Mouse (Mus musculus): ENCODE measurements around the gene Mrgprb1. TPM values are rescaled to one million over a fixed set of nuclear protein-coding genes. Genes with fewer than 3 reads are reported as not detected.
"Not testable (repeated sequence)": the region's sequence is repeated elsewhere in the genome, so short reads cannot be mapped to it uniquely, and the experiment has no call there.

Mrgprb1 gene
- 1.6 and 1.7 TPM in 2 replicates for polyA plus RNA-seq (2012; ENCODE audit: insufficient read depth, insufficient read length, missing spikeins)

DNA sequence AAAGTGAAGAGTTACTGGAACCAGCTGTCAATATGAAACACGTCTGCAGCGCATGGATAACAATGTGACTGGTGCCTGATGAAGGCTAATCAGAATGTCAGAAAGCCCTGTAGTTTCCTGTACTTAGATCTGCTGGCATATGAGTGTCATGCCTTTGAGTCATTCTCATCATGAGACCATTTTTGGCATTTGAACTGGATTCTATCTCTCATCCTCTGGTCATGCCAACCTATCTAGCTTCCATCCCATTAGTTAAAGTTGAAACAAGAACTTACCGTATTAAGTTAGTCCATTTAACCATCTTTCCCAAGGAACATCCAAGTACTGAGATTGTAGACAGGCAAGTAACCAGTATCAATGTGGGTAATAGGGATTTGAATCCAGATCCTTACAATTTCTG lies at the start of gene Mrgprb1:
Mrgprb1 (minus strand) TSS at position 101 of the 400 bp plus-strand sequence.
- no peaks in the 10 kb centered on the region for H3K4me1 ChIP-seq (ENCODE audit: control insufficient read depth, insufficient read depth, insufficient read length, low read length)
- H3K27ac ChIP-seq (replicated peaks; ENCODE audit: low read depth, low read length) = no peak within 1 kb of the TSS
- H3K4me3 ChIP-seq (ENCODE audit: insufficient read depth, low read depth, low read length) = no peak within 1 kb of the TSS

DNA sequence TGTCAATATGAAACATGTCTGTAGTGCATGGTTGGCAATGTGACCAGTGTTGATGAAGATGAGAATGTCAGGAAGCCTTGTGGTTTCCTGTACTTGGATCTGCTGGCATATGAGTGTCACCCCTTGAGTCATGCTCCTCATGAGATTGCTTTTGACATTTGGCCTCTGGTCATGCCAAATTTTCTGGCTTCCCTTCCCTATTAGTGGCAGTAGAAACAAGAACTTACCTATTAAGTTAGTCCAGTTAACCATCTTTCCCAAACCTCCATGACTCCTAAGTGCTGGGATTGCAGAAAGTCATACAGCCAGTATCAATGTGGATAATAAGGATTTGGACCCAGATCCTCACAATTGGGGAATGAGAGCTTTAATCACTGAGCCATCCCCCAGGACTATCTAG lies 43.1 kb upstream of the Mrgprb1 start, which contains the start of gene Mrgprx2:
Mrgprx2 (minus strand) TSS at position 101 of the 400 bp plus-strand sequence.
- Histone ChIP-seq H3K27ac (replicated peaks; ENCODE audit: low read depth, low read length) (no peak within 1 kb of the TSS), H3K4me3 (ENCODE audit: insufficient read depth, low read depth, low read length) (no peak within 1 kb of the TSS), H3K4me1 (ENCODE audit: control insufficient read depth, insufficient read depth, insufficient read length, low read length) (no peaks in the 10 kb centered on the region)

- Histone ChIP-seq H3K4me3 (ENCODE audit: insufficient read depth, low read depth, low read length) (no peak overlapping the region), H3K4me1 (ENCODE audit: control insufficient read depth, insufficient read depth, insufficient read length, low read length) (no peaks in the 10 kb centered on the region), H3K27ac (replicated peaks; ENCODE audit: low read depth, low read length) (no peak overlapping the region)
Observed at GRCm38 (mm10) chr7:48436581-48436980, 19.6 kb downstream of the Mrgprb1 start.

- H3K4me3 ChIP-seq (ENCODE audit: insufficient read depth, low read depth, low read length); H3K4me1 ChIP-seq (ENCODE audit: control insufficient read depth, insufficient read depth, insufficient read length, low read length); H3K27ac ChIP-seq (replicated peaks; ENCODE audit: low read depth, low read length): not testable (repeated sequence)
Observed at GRCm38 (mm10) chr7:48435936-48436335, 20.2 kb downstream of the Mrgprb1 start.

Other genes starting within 250 kb of the Mrgprb1 start
- not detected in 2 replicates for gene Mrgprb8, start 67.8 kb downstream of the Mrgprb1 start, polyA plus RNA-seq (2012; ENCODE audit: insufficient read depth, insufficient read length, missing spikeins)
- not detected in 2 replicates for gene Mrgprx2, start 43.0 kb upstream of the Mrgprb1 start, polyA plus RNA-seq (2012; ENCODE audit: insufficient read depth, insufficient read length, missing spikeins)
- not detected in 2 replicates for gene Mrgprb2, start 101.7 kb upstream of the Mrgprb1 start, polyA plus RNA-seq (2012; ENCODE audit: insufficient read depth, insufficient read length, missing spikeins)
- not detected in 2 replicates for gene Mrgprb3, start 187.5 kb upstream of the Mrgprb1 start, polyA plus RNA-seq (2012; ENCODE audit: insufficient read depth, insufficient read length, missing spikeins)

All from brown adipose tissue, adult 24 weeks (tissue).